Mouse (Mus musculus) adipocyte (in vitro differentiated cells): ENCODE measurements at regions not wholly inside any gene's neighbourhood (a gene's known extent, or its start where the extent isn't known, plus 50 kb on each side); places are given as distances from the start of the nearest gene placed in this dataset.

ENCODE experiments used
- DNase-seq: peaks from one replicate; pipeline ENCODE4 v3.0.0-alpha.2; 2016; ENCODE audit warnings: low spot score

DNA sequence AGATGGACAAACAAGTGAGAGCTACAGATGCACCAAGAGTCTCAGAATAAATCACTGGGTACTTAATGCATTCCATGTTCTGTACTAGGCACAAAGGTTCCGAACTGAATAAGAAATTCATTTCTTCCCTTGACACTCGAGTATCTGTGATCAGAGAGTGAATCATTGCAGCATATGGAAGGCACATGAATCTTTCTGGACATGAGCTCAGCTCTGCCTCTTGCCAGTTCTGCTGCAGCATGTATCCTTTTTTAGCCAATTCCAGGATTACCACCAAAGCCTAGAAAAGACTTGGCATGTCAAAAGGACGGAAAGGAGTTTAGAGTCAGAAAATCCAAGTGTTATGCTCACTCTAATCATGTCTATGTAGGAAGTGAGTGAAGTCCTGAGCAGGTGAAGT is 567.0 kb downstream of the Fam181b start:
- DNase-seq = peak; percentile 8

DNA sequence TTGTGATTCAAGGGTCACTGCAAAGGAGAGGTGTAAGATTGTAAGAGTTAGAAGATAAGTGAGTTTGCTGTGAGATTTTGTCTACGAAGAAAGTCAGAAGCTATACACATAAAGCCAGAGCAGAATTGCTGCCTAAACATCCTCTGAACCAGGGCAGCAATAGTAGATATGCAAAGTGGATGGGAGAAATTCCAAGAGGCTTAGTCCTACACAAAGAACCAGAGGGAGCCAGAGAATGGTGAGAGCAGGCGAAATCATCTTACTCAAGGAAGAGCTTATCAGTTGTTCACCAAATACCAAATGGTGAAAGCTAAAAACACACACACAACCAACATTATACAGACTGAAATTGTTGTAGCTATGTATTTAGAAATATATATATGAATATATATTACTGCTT is 586.1 kb downstream of the Fam181b start:
- no peak for DNase-seq

DNA sequence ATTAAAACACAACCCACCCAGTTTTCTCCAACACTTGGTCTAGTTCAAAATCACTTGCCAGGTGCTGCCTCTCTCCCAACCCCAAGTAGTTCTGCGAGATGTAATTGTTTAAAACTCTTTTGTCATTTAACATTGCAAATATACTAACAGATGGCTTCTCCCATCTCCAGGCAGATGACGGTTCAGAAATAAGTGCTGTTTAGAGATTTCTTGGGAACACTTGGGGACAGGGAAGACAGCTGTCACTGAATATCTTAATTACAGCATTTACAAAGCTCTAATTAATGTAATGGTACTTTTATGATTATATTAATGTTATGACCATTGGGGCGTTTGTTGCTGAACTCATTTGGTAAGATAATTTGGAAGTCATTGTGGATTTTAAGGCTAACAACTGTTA is 592.2 kb downstream of the Fam181b start:
- DNase-seq = no peak

DNA sequence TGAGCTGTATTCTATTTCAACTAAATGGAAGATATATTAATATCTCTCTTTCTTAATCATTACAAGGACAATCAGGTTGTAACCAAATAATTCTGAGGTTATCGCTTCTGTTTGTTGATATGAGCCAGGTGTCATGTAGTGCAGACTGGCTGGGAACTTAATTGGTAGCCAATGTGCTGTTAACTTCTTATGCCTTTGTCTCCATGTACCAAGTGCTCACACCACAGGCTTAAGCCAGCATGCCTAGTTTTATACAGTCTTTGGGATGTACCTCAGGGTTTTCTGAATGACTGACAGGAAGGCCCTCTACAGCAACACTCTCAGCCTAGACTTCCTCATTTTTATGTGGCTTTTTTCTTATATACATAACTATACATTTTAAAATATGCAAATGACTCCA is 592.8 kb downstream of the Fam181b start:
- DNase-seq = no peak
